Mouse (Mus musculus) CH12.LX (cell line): ENCODE data around the gene Islr.

Experiments used
- CTCF ChIP-seq, 2 experiments: IDR thresholded peaks in 1 of 2; conservative IDR thresholded peaks in 1 of 2; 2 replicates each; pipeline ENCODE4 v1.5.1; 2011 to 2012; ENCODE audit warnings: low read depth in 2 of 2, low read length in 2 of 2, improper control_type of control experiment in 1 of 2, inconsistent platforms in 1 of 2, mild to moderate bottlenecking in 1 of 2, moderate library complexity in 1 of 2
- ELF1 ChIP-seq: IDR thresholded peaks from 2 replicates; pipeline ENCODE4 v1.6.1; 2014; ENCODE audit warnings: low read depth, mild to moderate bottlenecking, inconsistent platforms, low read length, improper control_type of control experiment
- EP300 ChIP-seq: IDR thresholded peaks from 2 replicates; pipeline ENCODE4 v1.6.1; 2011; ENCODE audit warnings: low read length, improper control_type of control experiment
- JUND ChIP-seq: conservative IDR thresholded peaks from 2 replicates; pipeline ENCODE4 v1.6.1; 2011; ENCODE audit warnings: low read depth, low read length, improper control_type of control experiment
- MAZ ChIP-seq: IDR thresholded peaks from 2 replicates; pipeline ENCODE4 v1.6.1; 2012; ENCODE audit warnings: low read depth, mild to moderate bottlenecking, inconsistent platforms, low read length, improper control_type of control experiment, moderate library complexity
- MEF2A ChIP-seq: IDR thresholded peaks from 2 replicates; pipeline ENCODE4 v1.6.1; 2014; ENCODE audit warnings: low read depth, mild to moderate bottlenecking, inconsistent platforms, low read length, improper control_type of control experiment, borderline replicate concordance
- MXI1 ChIP-seq: IDR thresholded peaks from 2 replicates; pipeline ENCODE4 v1.6.1; 2011; ENCODE audit warnings: mild to moderate bottlenecking, low read depth, low read length, improper control_type of control experiment
- POLR2A ChIP-seq: IDR thresholded peaks from 2 replicates; pipeline ENCODE4 v1.6.1; 2011; ENCODE audit warnings: low read depth, mild to moderate bottlenecking, improper control_type of control experiment, low read length
- USF1 ChIP-seq: IDR thresholded peaks from 2 replicates; pipeline ENCODE4 v1.6.1; 2014; ENCODE audit warnings: low read depth, mild to moderate bottlenecking, inconsistent platforms, low read length, improper control_type of control experiment
- ZC3H11A ChIP-seq: IDR thresholded peaks from 2 replicates; pipeline ENCODE4 v1.6.1; 2012; ENCODE audit warnings: low read depth, mild to moderate bottlenecking, inconsistent platforms, low read length, improper control_type of control experiment

- TF ChIP-seq MXI1, result no peak
- TF ChIP-seq ELF1, result no peak
- TF ChIP-seq JUND, result no peak
- TF ChIP-seq MAZ, result no peak
- TF ChIP-seq ZC3H11A, result no peak
- TF ChIP-seq POLR2A, result no peak
- TF ChIP-seq CTCF (conservative IDR thresholded peaks at IDR 0.05 in 1 of 2, IDR thresholded peaks at IDR 0.05 in 1 of 2; ENCODE audit: low read depth in 2 of 2, low read length in 2 of 2), result no peak
- TF ChIP-seq USF1, result no peak
- TF ChIP-seq EP300, result no peak
- TF ChIP-seq MEF2A, result no peak
Observed at GRCm38 (mm10) chr9:58139947-58140346, 64.2 kb downstream of the Islr start.
